Mouse (Mus musculus) liver, postnatal 0 days (tissue): ENCODE data around the gene Khnyn.

ENCODE experiments used
- CTCF ChIP-seq: sonication (generic); IDR thresholded peaks from 2 replicates; pipeline ENCODE4 v1.5.1; 2016; ENCODE audit warnings: antibody characterized with exemption, low read depth
- EP300 ChIP-seq: IDR thresholded peaks from 2 replicates; pipeline ENCODE4 v1.6.1; 2016; ENCODE audit warnings: antibody characterized with exemption, low read depth, mild to moderate bottlenecking

GRCm38 (mm10) chr14:55872551-55872950, 12.2 kb upstream of the Khnyn start:
- TF ChIP-seq CTCF (no peak), EP300 (no peak)
